9 mouse cellular contexts compared by ENCODE assay signal in genomic region chr13:97240279-97240964, GRCm38 (mm10). TPM values are rescaled to one million over a fixed set of nuclear protein-coding genes. Genes with fewer than 3 reads are reported as not detected.
A peak's percentile ranks its signal among the peaks of the same experiment; 100 is the strongest.
DNase-seq lines count a peak whose midpoint lies in the region; ATAC-seq and TF ChIP-seq lines count a peak whose summit lies in the region.
"Had no signal": no experiment of that assay in that cellular context is flagged by ENCODE, and none has a peak within 500 bp of the region (broad histone marks: within the 10 kb centered on the region; RNA-seq: fewer than 3 reads in every experiment).

No protein-coding gene starts in this region.

- no peak for TF ChIP-seq POLR2A in heart, adult 2 months (IDR thresholded peaks at IDR 0.05; ENCODE audit: insufficient read depth, low read depth, low read length)
- TF ChIP-seq POLR2A in kidney, adult 2 months (IDR thresholded peaks at IDR 0.05; ENCODE audit: low read depth, low read length), result no peak
- peak; percentile 61 for TF ChIP-seq POLR2A in myocyte (IDR thresholded peaks at IDR 0.05; ENCODE audit: insufficient read length, low read depth)

- no peak for TF ChIP-seq EP300 in heart, adult 2 months (IDR thresholded peaks at IDR 0.05; ENCODE audit: insufficient read depth, low read depth, low read length)

- peaks cover 15% of the 10 kb centered on the region for H3K4me1 ChIP-seq in heart, adult 2 months (ENCODE audit: control insufficient read depth, insufficient read depth, low read length)
- peaks cover 3% of the 10 kb centered on the region; the same call in 1 of the 2 replicates for H3K4me1 ChIP-seq in kidney, adult 2 months (ENCODE audit: control insufficient read depth, insufficient read depth, low read length)
- peaks cover 26% of the 10 kb centered on the region for H3K4me1 ChIP-seq in liver, embryonic 11.5 days (replicated peaks; ENCODE audit: control insufficient read depth, insufficient read depth, low read length)
- peaks cover 27% of the 10 kb centered on the region for H3K4me1 ChIP-seq in stomach, embryonic 15.5 days

- H3K79me2 ChIP-seq in heart, adult 2 months (replicated peaks; ENCODE audit: control insufficient read depth, insufficient read depth, low read length), result no peaks in the 10 kb centered on the region
- H3K79me2 ChIP-seq in myocyte (ENCODE audit: control insufficient read depth, insufficient read depth), result peaks cover 41% of the 10 kb centered on the region

- no peaks in the 10 kb centered on the region for H3K9me3 ChIP-seq in liver, embryonic 11.5 days (ENCODE audit: control insufficient read depth, low read length)
- H3K9me3 ChIP-seq in stomach, embryonic 15.5 days, result no peaks in the 10 kb centered on the region

- WGBS in heart, adult 2 months, result under 1% methylated on average over 35 of the region's 36 CpGs
- 2% methylated on average over 36 of the region's 36 CpGs for WGBS in kidney, adult 2 months
- 0% methylated on average over 35 of the region's 36 CpGs for WGBS in liver, embryonic 11.5 days
- WGBS in stomach, embryonic 15.5 days, result under 1% methylated on average over 35 of the region's 36 CpGs

- H3K9ac ChIP-seq in heart, adult 2 months (ENCODE audit: low read depth, low read length), result peak overlapping the region; percentile 89
- peak overlapping the region; percentile 85 for H3K9ac ChIP-seq in liver, embryonic 11.5 days (ENCODE audit: low read depth, low read length)
- peak overlapping the region; percentile 53; the same call in 1 of the 2 replicates for H3K9ac ChIP-seq in stomach, embryonic 15.5 days

- no peaks in the 10 kb centered on the region for H3K36me3 ChIP-seq in heart, adult 2 months (ENCODE audit: control insufficient read depth, insufficient read depth, low read length)
- H3K36me3 ChIP-seq in kidney, adult 2 months (ENCODE audit: control insufficient read depth, insufficient read depth, low read length), result no peaks in the 10 kb centered on the region
- H3K36me3 ChIP-seq in liver, embryonic 11.5 days (ENCODE audit: control insufficient read depth, insufficient read depth, low read length), result peaks cover 5% of the 10 kb centered on the region; the same call in 1 of the 2 replicates
- H3K36me3 ChIP-seq in myocyte (ENCODE audit: control insufficient read depth, insufficient read depth), result peaks cover 5% of the 10 kb centered on the region
- H3K36me3 ChIP-seq in stomach, embryonic 15.5 days, result peaks cover 6% of the 10 kb centered on the region

- peak overlapping the region; percentile 92 for H3K27ac ChIP-seq in heart, adult 2 months
- peak overlapping the region; percentile 36 for H3K27ac ChIP-seq in kidney, adult 2 months (ENCODE audit: insufficient read depth, low read depth, low read length)
- H3K27ac ChIP-seq in liver, embryonic 11.5 days (ENCODE audit: low read depth, low read length), result peak overlapping the region; percentile 90
- H3K27ac ChIP-seq in stomach, embryonic 15.5 days, result peak overlapping the region; percentile 93

- peak; percentile 58 for TF ChIP-seq CTCF in heart, adult 2 months (IDR thresholded peaks at IDR 0.05)
- TF ChIP-seq CTCF in kidney, adult 2 months (conservative IDR thresholded peaks at IDR 0.05; ENCODE audit: insufficient read depth, insufficient read length, low read depth, low read length), result peak; percentile 48

- peak overlapping the region; percentile 76 for H3K4me3 ChIP-seq in heart, adult 2 months
- peak overlapping the region; percentile 74 for H3K4me3 ChIP-seq in kidney, adult 2 months (ENCODE audit: insufficient read depth, low read depth, low read length)
- H3K4me3 ChIP-seq in liver, embryonic 11.5 days (ENCODE audit: low read depth, low read length), result peak overlapping the region; percentile 75
- H3K4me3 ChIP-seq in myocyte, result peak overlapping the region; percentile 99
- peak overlapping the region; percentile 71 for H3K4me3 ChIP-seq in stomach, embryonic 15.5 days (replicated peaks)

- H3ac ChIP-seq in myocyte (ENCODE audit: control insufficient read depth, insufficient read length), result peak overlapping the region; percentile 74

- H3K4me2 ChIP-seq in liver, embryonic 11.5 days, result peak overlapping the region; percentile 97
- peak overlapping the region; percentile 81 for H3K4me2 ChIP-seq in myocyte (ENCODE audit: low read depth)
- H3K4me2 ChIP-seq in stomach, embryonic 15.5 days, result peak overlapping the region; percentile 83

- DNase-seq in layer of hippocampus, adult 11-12 months (ENCODE audit: low spot score), result peak; percentile 81
- DNase-seq in layer of hippocampus, adult 9-10 months (ENCODE audit: low spot score), result no peak
- DNase-seq in embryo, embryonic 9.5 days (ENCODE audit: extremely low spot score), result peak; percentile 87
- peak; percentile 81 to 87 for DNase-seq in heart, adult 2 months
- peak; percentile 85 for DNase-seq in kidney, adult 2 months
- DNase-seq in liver, embryonic 11.5 days (ENCODE audit: low spot score), result peak; percentile 90

- intact Hi-C loops in heart, adult 2 months (cut with DNase I), result loop anchor here (5.0 kb wide), 3 partner anchors 72 to 307 kb away; no protein-coding TSS in a partner anchor

- peak; percentile 67 for ATAC-seq in liver, embryonic 11.5 days (replicated peaks; ENCODE audit: low FRiP score)
- ATAC-seq in stomach, embryonic 15.5 days (ENCODE audit: insufficient read depth, low FRiP score, low read depth), result peak; percentile 38

- no peaks in the 10 kb centered on the region for H3K27me3 ChIP-seq in heart, adult 2 months (ENCODE audit: control insufficient read depth, insufficient read depth, low read length)
- H3K27me3 ChIP-seq in kidney, adult 2 months (replicated peaks; ENCODE audit: control insufficient read depth, insufficient read depth, low read length), result no peaks in the 10 kb centered on the region
- 0 out of 2 replicates have a peak, but pooled peaks cover 5% of the 10 kb centered on the region for H3K27me3 ChIP-seq in liver, embryonic 11.5 days (replicated peaks; ENCODE audit: control insufficient read depth, insufficient read depth, low read length)
- H3K27me3 ChIP-seq in myocyte (ENCODE audit: control insufficient read depth, insufficient read depth, insufficient read length), result no peaks in the 10 kb centered on the region
- no peaks in the 10 kb centered on the region for H3K27me3 ChIP-seq in stomach, embryonic 15.5 days (replicated peaks)

TF ChIP-seq in myocyte, 11 proteins besides CTCF, POLR2A, EP300 and RAD21:
- TF ChIP-seq CEBPB (IDR thresholded peaks at IDR 0.05; ENCODE audit: insufficient read depth, poor library complexity, severe bottlenecking) (peak; percentile 88), USF1 (IDR thresholded peaks at IDR 0.05; ENCODE audit: low read depth) (peak; percentile 17), SRF (IDR thresholded peaks at IDR 0.05; ENCODE audit: control insufficient read depth, insufficient read length, low read depth) (no peak), POLR2AphosphoS2 (IDR thresholded peaks at IDR 0.05; ENCODE audit: insufficient read length, low read depth) (peak; percentile 29)

RNA-seq across cellular contexts. Expression of gene Enc1, which starts 0.5 kb away (rescaled TPM):
- total RNA-seq in heart, adult 2 months (2021), result 1 to 10 TPM; 7.7 to 10.0 TPM
- polyA plus RNA-seq in heart, adult 2 months (2012; rRNA removed), result 5.2 and 6.3 TPM in 2 replicates
- 2.7 and 3.6 TPM in 2 replicates for polyA plus RNA-seq in kidney, adult 2 months (2012; rRNA removed)
- 1.9 and 2.2 TPM in 2 replicates for polyA plus RNA-seq in liver, embryonic 11.5 days (2014; fragmentation: Nextera tagmentation; extraction: Ambion mirVana)
- polyA plus RNA-seq in myocyte (2012; fragmentation: generic; extraction: Trizol), result 21.1 TPM
- polyA plus RNA-seq in stomach, embryonic 15.5 days (2015; fragmentation: Nextera tagmentation; extraction: Ambion mirVana), result 7.2 and 7.9 TPM in 2 replicates
- total RNA-seq: MEL had no signal

RNA-seq across cellular contexts. Expression of gene Hexb, which starts 42.3 kb away (rescaled TPM):
- 10 to 100 TPM; 21.2 to 21.7 TPM for total RNA-seq in heart, adult 2 months (2021)
- polyA plus RNA-seq in heart, adult 2 months (2012; rRNA removed), result 21.3 and 26.5 TPM in 2 replicates
- 149 and 205 TPM in 2 replicates for polyA plus RNA-seq in kidney, adult 2 months (2012; rRNA removed)
- polyA plus RNA-seq in liver, embryonic 11.5 days (2014; fragmentation: Nextera tagmentation; extraction: Ambion mirVana), result 20.6 and 21.8 TPM in 2 replicates
- polyA plus RNA-seq in myocyte (2012; fragmentation: generic; extraction: Trizol), result 30.9 TPM
- polyA plus RNA-seq in stomach, embryonic 15.5 days (2015; fragmentation: Nextera tagmentation; extraction: Ambion mirVana), result 42.7 and 44.6 TPM in 2 replicates

Comparison
In these comparisons a context has a peak if more than half of its experiments do, and no peak if none do; other contexts are left out.
1. H3K27ac ChIP-seq: peak in every context shown above with its lines; median percentile 93 in stomach, embryonic 15.5 days; 92 in heart, adult 2 months; 90 in liver, embryonic 11.5 days; 36 in kidney, adult 2 months.